Mouse (Mus musculus): ENCODE measurements around the gene Taf6l. TPM values are rescaled to one million over a fixed set of nuclear protein-coding genes. Genes with fewer than 3 reads are reported as not detected.
A peak's percentile ranks its signal among the peaks of the same experiment; 100 is the strongest.

The Taf6l gene
- polyA plus RNA-seq, 1 experiment from 2014 or later = 19.0 TPM

DNA sequence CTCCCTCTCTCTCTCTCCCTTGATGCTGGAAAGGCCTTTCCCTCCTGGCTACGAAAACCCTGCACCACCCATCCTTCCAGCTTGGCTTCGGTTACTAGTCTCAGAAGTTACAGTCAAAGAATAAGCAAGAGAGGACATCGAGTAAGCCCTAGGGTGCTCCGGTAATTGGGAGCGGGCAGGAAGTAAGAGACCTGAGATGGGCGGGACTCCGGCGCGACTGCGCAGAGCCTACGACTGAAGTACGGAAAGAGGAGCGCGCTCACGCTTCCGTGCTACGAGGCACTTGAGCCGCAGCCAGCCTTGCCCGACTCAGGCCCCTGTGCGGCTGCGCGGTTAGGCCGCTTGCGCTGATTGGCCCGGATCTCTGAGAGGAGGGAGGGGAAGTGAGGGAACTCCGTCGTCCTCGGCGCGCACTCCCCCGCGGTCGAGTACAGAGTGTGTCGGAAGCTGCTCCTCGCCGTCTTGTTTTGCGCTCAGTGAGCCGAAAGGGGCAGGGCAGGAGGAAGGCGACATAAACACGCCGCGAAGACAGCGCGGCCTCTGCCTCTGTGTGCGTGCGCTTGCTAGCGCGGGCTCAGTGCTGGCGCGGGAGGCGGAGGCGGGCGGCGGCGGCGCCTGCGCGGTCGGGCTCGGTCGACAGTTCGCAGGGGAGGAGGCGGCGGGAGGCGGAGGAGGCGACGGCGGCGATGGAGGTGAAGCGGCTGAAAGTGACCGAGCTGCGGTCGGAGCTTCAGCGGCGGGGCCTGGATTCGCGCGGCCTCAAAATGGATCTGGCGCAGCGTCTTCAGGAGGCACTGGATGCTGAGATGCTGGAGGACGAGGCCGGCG is 33.6 kb upstream of the Taf6l start, which contains the start of gene Hnrnpul2:
Hnrnpul2 (plus strand) TSS at position 415 of the 828 bp plus-strand sequence.
- Histone ChIP-seq H3K9me3 (replicated peaks; ENCODE audit: control insufficient read depth, low read length) (no peaks in the 10 kb centered on the region), H3K27me3 (ENCODE audit: control insufficient read depth, insufficient read depth, low read length) (no peaks in the 10 kb centered on the region), H3K9ac (replicated peaks; ENCODE audit: low read length) (peak within 1 kb of the TSS; percentile 96), H3K4me1 (ENCODE audit: control insufficient read depth, insufficient read depth, low read length) (no peaks in the 10 kb centered on the region; the same call in 1 of the 2 replicates), H3K27ac (replicated peaks; ENCODE audit: low read depth, low read length) (peak within 1 kb of the TSS; percentile 98), H3K4me3 (ENCODE audit: low read depth, low read length) (peak within 1 kb of the TSS; percentile 99), H3K4me2 (ENCODE audit: low read depth, low read length) (peak within 1 kb of the TSS; percentile 83), H3K36me3 (replicated peaks; ENCODE audit: control insufficient read depth, insufficient read depth, low read depth, low read length) (peaks cover 11% of the 10 kb centered on the region)
- under 1% methylated on average over 80 of the region's 83 CpGs for WGBS
- ATAC-seq (replicated peaks; ENCODE audit: insufficient number of reproducible peaks, low FRiP score, low TSS enrichment, low read depth) (peak; percentile 97), DNase-seq (ENCODE audit: low spot score) (peak; percentile 98)

DNA sequence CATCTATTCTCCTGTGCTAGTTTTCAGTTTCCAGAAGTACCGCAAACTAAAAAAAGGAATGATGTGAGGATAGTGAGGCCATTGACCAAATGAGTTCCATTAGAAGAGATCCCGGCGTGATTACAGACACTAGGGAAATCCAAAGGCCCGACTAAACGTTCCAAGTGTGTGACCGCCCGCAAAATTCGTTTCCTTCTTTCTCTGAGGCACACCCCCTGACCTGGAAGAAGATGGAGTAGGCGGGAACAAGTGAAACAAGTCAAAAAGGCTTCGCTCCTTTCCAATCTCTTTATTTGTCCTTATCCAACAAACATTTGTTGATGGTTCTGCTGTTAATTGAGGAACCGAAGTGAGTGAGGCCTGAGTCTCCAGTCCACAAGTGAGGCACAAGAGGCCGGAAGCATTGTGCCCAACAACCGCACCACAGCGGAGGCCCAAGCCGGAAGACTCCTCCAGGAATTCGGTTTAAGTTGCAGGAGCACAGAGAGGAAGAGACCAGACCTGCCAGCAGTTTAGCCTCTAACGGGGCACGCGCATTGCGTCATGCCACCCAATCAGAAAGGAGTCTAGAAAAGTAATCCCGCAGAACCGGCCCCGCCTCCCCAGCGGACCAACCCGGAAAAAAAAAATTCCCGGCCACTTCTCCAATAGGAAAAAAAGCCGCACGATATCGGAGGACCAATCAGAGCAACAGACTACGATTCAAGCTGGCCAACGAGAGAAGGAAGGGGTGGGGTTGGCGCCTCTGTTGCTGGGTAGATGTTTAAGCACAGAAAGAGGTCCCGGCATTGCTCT is 32.8 kb upstream of the Taf6l start, which contains the start of gene Ttc9c:
Ttc9c (minus strand) TSS at position 533 of the 795 bp plus-strand sequence.
- H3K4me1 ChIP-seq (ENCODE audit: control insufficient read depth, insufficient read depth, low read length) = no peaks in the 10 kb centered on the region; the same call in 1 of the 2 replicates
- H3K9me3 ChIP-seq (replicated peaks; ENCODE audit: control insufficient read depth, low read length) = no peaks in the 10 kb centered on the region
- no peaks in the 10 kb centered on the region for H3K27me3 ChIP-seq (ENCODE audit: control insufficient read depth, insufficient read depth, low read length)
- peak; percentile 93 for ATAC-seq (replicated peaks; ENCODE audit: insufficient number of reproducible peaks, low FRiP score, low TSS enrichment, low read depth)
- peak within 1 kb of the TSS; percentile 98 for H3K27ac ChIP-seq (replicated peaks; ENCODE audit: low read depth, low read length)
- DNase-seq (ENCODE audit: low spot score) = peak; percentile 100
- H3K9ac ChIP-seq (replicated peaks; ENCODE audit: low read length) = peak within 1 kb of the TSS; percentile 96
- under 1% methylated on average over 33 of the region's 33 CpGs for WGBS
- peak within 1 kb of the TSS; percentile 99 for H3K4me3 ChIP-seq (ENCODE audit: low read depth, low read length)
- H3K36me3 ChIP-seq (replicated peaks; ENCODE audit: control insufficient read depth, insufficient read depth, low read depth, low read length) = peaks cover 4% of the 10 kb centered on the region; the same call in 1 of the 2 replicates
- H3K4me2 ChIP-seq (ENCODE audit: low read depth, low read length) = peak within 1 kb of the TSS; percentile 83

DNA sequence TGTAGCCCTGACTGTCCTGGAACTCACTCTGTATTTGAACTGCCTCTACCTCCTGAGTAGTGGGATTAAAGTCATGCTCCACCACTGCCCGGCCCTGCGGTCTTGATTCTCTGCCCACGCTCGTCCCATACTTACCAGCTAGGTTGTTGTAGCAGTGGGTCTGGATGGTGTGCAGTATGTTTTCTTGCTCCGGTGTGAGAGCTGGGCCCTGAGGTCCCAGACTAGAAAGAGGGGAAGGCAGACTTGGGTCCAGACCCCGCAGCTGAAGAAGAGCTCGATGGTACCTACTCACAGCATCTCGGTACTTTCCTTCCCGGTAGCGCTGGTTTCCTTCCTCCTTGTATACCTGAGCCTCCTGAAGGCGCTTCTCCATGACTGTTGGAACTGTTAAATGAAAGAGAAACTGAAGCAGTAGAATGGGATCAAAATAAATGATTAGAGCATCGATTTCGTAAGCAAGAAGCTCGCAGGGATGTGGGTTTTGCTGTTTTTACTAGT is 32.1 kb upstream of the Taf6l start:
- Histone ChIP-seq H3K27ac (replicated peaks; ENCODE audit: low read depth, low read length) (peak overlapping the region; percentile 75; the same call in 1 of the 2 replicates), H3K9ac (replicated peaks; ENCODE audit: low read length) (peak overlapping the region; percentile 77), H3K4me3 (ENCODE audit: low read depth, low read length) (peak overlapping the region; percentile 99), H3K9me3 (replicated peaks; ENCODE audit: control insufficient read depth, low read length) (no peaks in the 10 kb centered on the region), H3K4me1 (ENCODE audit: control insufficient read depth, insufficient read depth, low read length) (no peaks in the 10 kb centered on the region; the same call in 1 of the 2 replicates), H3K27me3 (ENCODE audit: control insufficient read depth, insufficient read depth, low read length) (no peaks in the 10 kb centered on the region), H3K4me2 (ENCODE audit: low read depth, low read length) (peak overlapping the region; percentile 82), H3K36me3 (replicated peaks; ENCODE audit: control insufficient read depth, insufficient read depth, low read depth, low read length) (peaks cover 9% of the 10 kb centered on the region; the same call in 1 of the 2 replicates)
- DNase-seq (ENCODE audit: low spot score) = no peak
- ATAC-seq (replicated peaks; ENCODE audit: insufficient number of reproducible peaks, low FRiP score, low TSS enrichment, low read depth) = no peak
- WGBS = 34% methylated on average over 14 of the region's 14 CpGs

DNA sequence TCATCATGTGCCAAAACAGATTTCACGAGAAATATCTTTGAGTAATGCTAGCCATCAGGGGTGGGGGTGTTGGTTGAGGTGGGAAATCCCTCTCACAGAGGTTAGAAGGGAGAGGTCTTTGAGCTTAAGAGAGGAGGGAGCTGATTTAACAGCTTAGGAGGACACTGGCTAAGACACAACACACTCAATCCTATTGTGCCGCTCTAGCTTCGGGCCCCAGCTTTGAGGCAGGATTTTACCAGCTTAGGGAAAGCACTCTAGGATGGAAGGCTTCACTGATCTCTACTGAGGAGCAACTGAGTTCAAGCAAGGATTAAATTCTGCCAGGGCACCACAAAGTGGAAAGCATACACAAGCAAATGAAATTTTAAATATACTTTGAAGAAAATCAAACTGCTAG is 30.8 kb upstream of the Taf6l start:
- H3K4me1 ChIP-seq (ENCODE audit: control insufficient read depth, insufficient read depth, low read length) = no peaks in the 10 kb centered on the region; the same call in 1 of the 2 replicates
- no peak for DNase-seq (ENCODE audit: low spot score)
- H3K27me3 ChIP-seq (ENCODE audit: control insufficient read depth, insufficient read depth, low read length) = no peaks in the 10 kb centered on the region
- WGBS = 78% methylated on average over 3 of the region's 3 CpGs
- H3K36me3 ChIP-seq (replicated peaks; ENCODE audit: control insufficient read depth, insufficient read depth, low read depth, low read length) = peaks cover 9% of the 10 kb centered on the region; the same call in 1 of the 2 replicates
- no peaks in the 10 kb centered on the region for H3K9me3 ChIP-seq (replicated peaks; ENCODE audit: control insufficient read depth, low read length)
- peak overlapping the region; percentile 10; the same call in 1 of the 2 replicates for H3K4me3 ChIP-seq (ENCODE audit: low read depth, low read length)
- H3K9ac ChIP-seq (replicated peaks; ENCODE audit: low read length) = peak overlapping the region; percentile 27; the same call in 1 of the 2 replicates
- ATAC-seq (replicated peaks; ENCODE audit: insufficient number of reproducible peaks, low FRiP score, low TSS enrichment, low read depth) = no peak
- peak overlapping the region; percentile 13 for H3K4me2 ChIP-seq (ENCODE audit: low read depth, low read length)
- H3K27ac ChIP-seq (replicated peaks; ENCODE audit: low read depth, low read length) = no peak overlapping the region

DNA sequence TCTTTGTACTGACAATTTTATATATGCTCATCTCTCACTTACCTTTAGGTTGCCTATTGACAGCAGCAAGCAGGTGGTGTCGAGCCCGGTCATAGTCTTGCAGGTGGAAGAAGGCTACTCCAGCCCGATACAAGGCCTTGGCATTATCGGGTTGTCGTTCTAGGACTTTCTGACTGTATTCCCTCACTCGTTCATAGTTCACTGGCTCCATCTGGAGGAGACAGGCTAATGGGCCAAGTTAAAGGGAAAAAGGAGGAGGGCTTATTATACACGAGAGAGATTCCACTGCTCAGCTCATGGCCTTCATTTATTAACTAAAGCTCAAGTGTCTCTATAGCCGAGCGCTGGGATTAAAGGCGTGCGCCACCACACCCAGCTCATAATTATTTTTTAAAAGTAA is 29.6 kb upstream of the Taf6l start:
- Histone ChIP-seq H3K4me1 (ENCODE audit: control insufficient read depth, insufficient read depth, low read length) (no peaks in the 10 kb centered on the region; the same call in 1 of the 2 replicates), H3K4me3 (ENCODE audit: low read depth, low read length) (no peak overlapping the region), H3K27ac (replicated peaks; ENCODE audit: low read depth, low read length) (no peak overlapping the region), H3K9me3 (replicated peaks; ENCODE audit: control insufficient read depth, low read length) (no peaks in the 10 kb centered on the region), H3K36me3 (replicated peaks; ENCODE audit: control insufficient read depth, insufficient read depth, low read depth, low read length) (peaks cover 11% of the 10 kb centered on the region; the same call in 1 of the 2 replicates), H3K4me2 (ENCODE audit: low read depth, low read length) (no peak overlapping the region), H3K27me3 (ENCODE audit: control insufficient read depth, insufficient read depth, low read length) (no peaks in the 10 kb centered on the region), H3K9ac (replicated peaks; ENCODE audit: low read length) (no peak overlapping the region; the same call in 1 of the 2 replicates)
- ATAC-seq (replicated peaks; ENCODE audit: insufficient number of reproducible peaks, low FRiP score, low TSS enrichment, low read depth) = no peak
- no peak for DNase-seq (ENCODE audit: low spot score)
- WGBS = 83% methylated on average over 11 of the region's 11 CpGs

DNA sequence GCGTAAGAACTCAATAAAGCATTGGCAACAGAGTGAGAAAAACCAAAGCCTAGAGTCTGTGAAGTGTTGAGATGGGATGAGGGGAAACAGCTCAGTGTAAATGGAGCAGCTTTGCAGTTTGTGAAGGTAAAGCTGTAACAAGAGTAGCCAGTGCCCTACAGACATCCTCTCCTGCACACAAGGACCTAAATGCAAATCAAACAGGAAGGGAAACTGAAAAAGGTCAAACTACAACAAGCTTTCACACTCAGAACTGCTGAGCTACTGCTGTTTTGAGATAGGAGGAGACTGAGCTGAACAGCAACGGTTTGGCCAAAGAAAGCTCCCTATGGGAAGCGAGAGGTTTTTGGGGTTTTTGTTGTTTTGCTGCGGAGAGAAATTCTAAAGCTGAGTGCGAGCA is 20.6 kb upstream of the Taf6l start:
- H3K4me3 ChIP-seq (ENCODE audit: low read depth, low read length) = no peak overlapping the region
- DNase-seq (ENCODE audit: low spot score) (no peak), ATAC-seq (replicated peaks; ENCODE audit: insufficient number of reproducible peaks, low FRiP score, low TSS enrichment, low read depth) (no peak)
- 91% methylated on average over 5 of the region's 5 CpGs for WGBS
- no peak overlapping the region for H3K4me2 ChIP-seq (ENCODE audit: low read depth, low read length)
- no peak overlapping the region for H3K27ac ChIP-seq (replicated peaks; ENCODE audit: low read depth, low read length)
- no peaks in the 10 kb centered on the region for H3K9me3 ChIP-seq (replicated peaks; ENCODE audit: control insufficient read depth, low read length)
- H3K9ac ChIP-seq (replicated peaks; ENCODE audit: low read length) = no peak overlapping the region
- H3K4me1 ChIP-seq (ENCODE audit: control insufficient read depth, insufficient read depth, low read length) = no peaks in the 10 kb centered on the region
- H3K27me3 ChIP-seq (ENCODE audit: control insufficient read depth, insufficient read depth, low read length) = no peaks in the 10 kb centered on the region
- 0 out of 2 replicates have a peak, but pooled peaks cover 2% of the 10 kb centered on the region for H3K36me3 ChIP-seq (replicated peaks; ENCODE audit: control insufficient read depth, insufficient read depth, low read depth, low read length)

DNA sequence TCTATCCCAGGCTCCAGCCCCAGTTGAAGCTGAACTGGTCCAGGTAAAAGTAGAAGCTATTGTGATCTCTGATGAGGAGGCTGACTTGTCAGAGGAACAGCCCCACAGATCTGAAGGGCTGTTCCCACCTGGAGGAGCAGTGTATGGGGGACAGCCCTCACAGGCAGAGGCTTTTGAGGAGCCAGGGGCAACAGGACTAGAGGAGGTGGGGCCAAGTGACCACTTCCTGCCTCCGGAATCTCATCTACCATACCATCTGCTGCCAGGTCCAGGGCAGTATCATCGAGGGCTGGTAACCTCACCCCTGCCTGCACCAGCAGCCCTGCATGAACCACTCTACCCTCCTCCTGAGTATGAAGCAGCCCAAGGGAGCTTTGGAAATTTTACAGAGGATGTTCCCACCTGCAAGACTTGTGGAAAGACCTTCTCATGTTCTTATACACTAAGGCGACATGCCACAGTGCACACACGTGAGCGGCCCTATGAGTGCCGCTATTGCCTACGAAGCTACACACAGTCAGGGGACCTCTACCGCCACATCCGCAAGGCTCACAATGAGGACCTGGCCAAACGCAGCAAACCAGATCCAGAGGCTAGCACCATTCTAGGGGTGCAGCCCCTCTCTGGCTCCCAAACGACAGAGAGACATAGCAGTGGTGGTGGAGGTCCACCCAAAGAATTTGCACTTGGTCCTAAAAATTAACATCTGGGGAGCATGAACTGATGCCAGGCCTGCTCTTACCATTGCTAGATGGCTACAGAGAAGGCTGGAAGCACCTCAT is 17.9 kb upstream of the Taf6l start:
- Histone ChIP-seq H3K9me3 (replicated peaks; ENCODE audit: control insufficient read depth, low read length) (no peaks in the 10 kb centered on the region), H3K9ac (replicated peaks; ENCODE audit: low read length) (no peak overlapping the region), H3K4me3 (ENCODE audit: low read depth, low read length) (no peak overlapping the region), H3K4me1 (ENCODE audit: control insufficient read depth, insufficient read depth, low read length) (no peaks in the 10 kb centered on the region), H3K27me3 (ENCODE audit: control insufficient read depth, insufficient read depth, low read length) (no peaks in the 10 kb centered on the region), H3K36me3 (replicated peaks; ENCODE audit: control insufficient read depth, insufficient read depth, low read depth, low read length) (no peaks in the 10 kb centered on the region), H3K4me2 (ENCODE audit: low read depth, low read length) (no peak overlapping the region), H3K27ac (replicated peaks; ENCODE audit: low read depth, low read length) (no peak overlapping the region)
- 91% methylated on average over 11 of the region's 11 CpGs for WGBS
- no peak for ATAC-seq (replicated peaks; ENCODE audit: insufficient number of reproducible peaks, low FRiP score, low TSS enrichment, low read depth)
- DNase-seq (ENCODE audit: low spot score) = no peak
